Mouse (Mus musculus): ENCODE results near the gene Slc15a2.

DNA sequence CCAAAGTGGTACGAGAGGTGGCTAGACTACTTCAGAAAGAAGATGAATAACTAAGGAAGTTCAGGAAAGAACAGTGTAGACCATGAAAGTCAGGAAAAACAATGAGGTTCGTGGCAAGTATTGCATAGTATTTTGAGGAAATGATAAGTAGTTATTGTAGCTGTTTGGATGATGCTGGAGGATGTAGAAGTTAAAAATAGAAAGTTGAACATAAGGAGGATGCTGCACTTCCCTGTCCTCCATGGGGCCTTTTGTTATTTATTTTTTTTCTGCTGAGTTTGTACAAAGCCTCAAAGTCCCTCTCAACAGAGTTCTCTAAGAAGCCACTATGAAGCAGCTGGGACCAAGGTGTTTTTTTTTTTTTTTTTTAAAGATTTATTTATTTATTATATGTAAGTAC, 37.0 kb downstream of the Slc15a2 start:
- TF ChIP-seq CTCF (IDR thresholded peaks at IDR 0.05; ENCODE audit: low read depth, low read length) = no peak
- TF ChIP-seq GATA1 (IDR thresholded peaks at IDR 0.05; ENCODE audit: borderline replicate concordance, low read length) = no peak
- TF ChIP-seq POLR2AphosphoS5 (IDR thresholded peaks at IDR 0.05; ENCODE audit: insufficient replicate concordance, low read depth, low read length) = no peak
- TF ChIP-seq TAL1 (conservative IDR thresholded peaks at IDR 0.05; ENCODE audit: low read depth, low read length) = no peak
- no peak for TF ChIP-seq GATA2 (IDR thresholded peaks at IDR 0.05; ENCODE audit: borderline replicate concordance, low read depth, low read length)

Data from G1E (cell line).